Mouse (Mus musculus): Measurements from ENCODE around the gene Ttyh3. TPM values are rescaled to one million over a fixed set of nuclear protein-coding genes. Genes with fewer than 3 reads are reported as not detected.

Ttyh3 gene
- polyA plus RNA-seq (2014; fragmentation: Illumina TruSeq; extraction: RNeasy Lipid Tissue Mini Kit (QIAGEN cat#74804)): 1.5 TPM

DNA sequence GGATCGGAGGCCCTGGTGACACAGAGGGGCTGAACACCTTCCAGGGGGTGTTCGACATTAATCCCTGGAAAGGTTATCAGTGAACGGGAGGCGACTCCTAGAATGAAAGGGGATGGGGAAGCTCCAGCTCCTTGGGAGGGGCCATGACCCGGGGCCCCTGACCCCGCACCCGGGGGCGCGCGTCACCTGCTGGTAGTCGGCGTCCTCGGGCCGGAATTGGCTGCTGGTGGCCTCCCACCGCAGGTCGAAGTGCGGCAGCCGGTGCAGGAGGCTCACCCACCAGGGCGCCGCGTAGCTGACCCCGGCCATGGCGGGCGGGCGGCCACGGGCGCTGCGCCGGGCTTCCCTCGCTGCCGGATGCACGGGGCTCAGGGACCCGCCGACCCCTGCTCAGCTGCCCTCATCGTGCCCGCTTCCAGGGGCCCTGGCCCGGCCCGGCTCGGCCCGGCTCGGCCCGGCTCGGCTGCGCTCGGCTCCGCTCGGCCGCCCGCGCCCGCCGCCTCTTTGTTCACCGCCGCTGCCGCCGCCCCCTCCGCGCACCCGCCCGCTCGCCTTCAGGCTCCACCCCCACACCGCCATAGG, at the start of gene Ttyh3:
Gene Ttyh3, minus strand, starts transcription at position 513 of the 582 bp plus-strand sequence.

DNA sequence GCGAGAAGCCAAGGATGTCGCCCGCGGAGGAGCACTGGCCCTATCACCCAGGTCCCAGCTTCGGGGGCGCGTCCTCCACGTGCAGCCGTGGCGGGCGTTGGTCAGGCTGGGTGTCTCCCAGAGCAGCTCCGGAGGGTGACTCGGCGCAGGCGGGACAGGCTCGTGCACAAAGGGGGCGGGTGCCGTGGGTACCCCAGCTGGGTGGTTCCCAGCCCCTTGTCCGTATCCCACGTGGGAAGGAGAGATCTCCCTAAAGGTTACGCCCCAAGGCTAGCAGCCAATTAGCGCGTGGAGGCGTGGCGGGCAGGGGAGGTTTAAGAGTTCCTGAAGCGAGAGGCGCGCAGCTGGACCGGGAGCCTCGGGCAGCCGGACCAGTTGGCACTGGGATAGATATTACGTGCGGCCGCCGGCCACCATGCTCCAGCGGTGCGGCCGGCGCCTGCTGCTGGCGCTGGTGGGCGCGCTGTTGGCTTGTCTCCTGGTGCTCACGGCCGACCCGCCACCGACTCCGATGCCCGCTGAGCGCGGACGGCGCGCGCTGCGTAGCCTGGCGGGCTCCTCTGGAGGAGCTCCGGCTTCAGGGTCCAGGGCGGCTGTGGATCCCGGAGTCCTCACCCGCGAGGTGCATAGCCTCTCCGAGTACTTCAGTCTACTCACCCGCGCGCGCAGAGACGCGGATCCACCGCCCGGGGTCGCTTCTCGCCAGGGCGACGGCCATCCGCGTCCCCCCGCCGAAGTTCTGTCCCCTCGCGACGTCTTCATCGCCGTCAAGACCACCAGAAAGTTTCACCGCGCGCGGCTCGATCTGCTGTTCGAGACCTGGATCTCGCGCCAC, 41.6 kb downstream of the Ttyh3 start, which contains the start of gene Lfng:
Gene Lfng, plus strand, starts transcription at position 320 of the 835 bp plus-strand sequence.

Other genes starting within 250 kb of the Ttyh3 start
- 39.9 TPM for gene Eif3b, start 229.7 kb downstream of the Ttyh3 start, polyA plus RNA-seq (2014; fragmentation: Illumina TruSeq; extraction: RNeasy Lipid Tissue Mini Kit (QIAGEN cat#74804))
- not detected for gene Gm4869, start 203.4 kb downstream of the Ttyh3 start, polyA plus RNA-seq (2014; fragmentation: Illumina TruSeq; extraction: RNeasy Lipid Tissue Mini Kit (QIAGEN cat#74804))
- gene Chst12, start 143.5 kb downstream of the Ttyh3 start, polyA plus RNA-seq (2014; fragmentation: Illumina TruSeq; extraction: RNeasy Lipid Tissue Mini Kit (QIAGEN cat#74804)): 1.2 TPM
- gene Grifin, start 84.0 kb downstream of the Ttyh3 start, polyA plus RNA-seq (2014; fragmentation: Illumina TruSeq; extraction: RNeasy Lipid Tissue Mini Kit (QIAGEN cat#74804)): not detected
- gene Lfng, start 41.7 kb downstream of the Ttyh3 start, polyA plus RNA-seq (2014; fragmentation: Illumina TruSeq; extraction: RNeasy Lipid Tissue Mini Kit (QIAGEN cat#74804)): 0.83 TPM
- 17.2 TPM for gene Iqce, start 53.3 kb upstream of the Ttyh3 start, polyA plus RNA-seq (2014; fragmentation: Illumina TruSeq; extraction: RNeasy Lipid Tissue Mini Kit (QIAGEN cat#74804))
- 3.0 TPM for gene Brat1, start 56.0 kb upstream of the Ttyh3 start, polyA plus RNA-seq (2014; fragmentation: Illumina TruSeq; extraction: RNeasy Lipid Tissue Mini Kit (QIAGEN cat#74804))
- 0.17 TPM for gene Amz1, start 75.1 kb upstream of the Ttyh3 start, polyA plus RNA-seq (2014; fragmentation: Illumina TruSeq; extraction: RNeasy Lipid Tissue Mini Kit (QIAGEN cat#74804))
- gene Gna12, start 181.4 kb upstream of the Ttyh3 start, polyA plus RNA-seq (2014; fragmentation: Illumina TruSeq; extraction: RNeasy Lipid Tissue Mini Kit (QIAGEN cat#74804)): 8.4 TPM